Comparison of ENCODE assay signal across 12 mouse cellular contexts in the genomic region with DNA sequence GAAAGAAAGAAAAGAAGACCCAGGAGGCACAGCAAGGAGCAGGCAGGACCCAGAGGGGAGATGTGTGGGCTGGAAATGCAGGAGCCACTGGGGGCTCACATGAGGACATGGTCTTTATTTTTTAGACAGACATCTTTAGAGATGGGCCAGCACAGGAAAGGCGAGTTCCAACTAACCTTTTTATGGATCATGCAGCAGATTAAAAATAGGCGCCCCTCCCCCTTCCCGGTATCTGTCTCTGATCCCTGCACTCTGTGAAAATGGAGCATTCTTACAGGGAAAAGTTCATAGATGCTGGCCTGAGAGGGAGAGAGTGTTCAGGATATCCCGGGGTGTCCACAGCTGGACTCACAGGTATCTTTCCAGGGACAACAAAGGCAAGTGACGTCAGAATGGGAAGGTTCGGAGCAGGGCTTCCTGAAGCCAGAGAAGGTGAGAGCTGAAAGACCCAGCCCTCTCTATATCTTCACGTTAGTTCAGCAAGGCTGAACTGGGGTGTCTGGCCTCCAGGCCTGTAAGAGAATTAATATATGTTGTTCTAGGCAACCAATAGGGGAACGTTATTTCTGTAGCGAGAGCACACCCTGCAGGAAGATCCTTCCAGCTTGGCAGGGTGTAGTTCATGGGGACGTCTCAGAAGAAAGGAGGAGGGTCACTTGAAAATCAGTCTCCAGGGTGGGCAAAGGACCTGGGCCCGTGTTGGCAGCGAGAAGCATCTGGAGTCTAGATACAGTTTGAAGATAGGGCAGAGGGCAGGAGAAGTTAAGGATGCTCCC. TPM values are rescaled to one million over a fixed set of nuclear protein-coding genes. Genes with fewer than 3 reads are reported as not detected.
A peak's percentile ranks its signal among the peaks of the same experiment; 100 is the strongest.
DNase-seq lines count a peak whose midpoint lies in the region; ATAC-seq and TF ChIP-seq lines count a peak whose summit lies in the region.
"Had no signal": no experiment of that assay in that cellular context is flagged by ENCODE, and none has a peak within 500 bp of the region (broad histone marks: within the 10 kb centered on the region; RNA-seq: fewer than 3 reads in every experiment).

No protein-coding gene starts in this region.

- peak; percentile 41 for TF ChIP-seq CTCF in midbrain, postnatal 0 days (IDR thresholded peaks at IDR 0.05)
- TF ChIP-seq CTCF in left cerebral cortex, adult 2 months (IDR thresholded peaks at IDR 0.05) = no peak; the same call in 1 of the 2 replicates

- H3K9me3 ChIP-seq in heart, embryonic 13.5 days = no peaks in the 10 kb centered on the region
- no peaks in the 10 kb centered on the region for H3K9me3 ChIP-seq in midbrain, postnatal 0 days (ENCODE audit: low read length)
- H3K9me3 ChIP-seq in midbrain, embryonic 16.5 days (replicated peaks; ENCODE audit: control insufficient read depth, low read length, poor library complexity, severe bottlenecking) = no peaks in the 10 kb centered on the region
- H3K9me3 ChIP-seq in heart, embryonic 16.5 days (replicated peaks; ENCODE audit: control insufficient read depth, low read length) = no peaks in the 10 kb centered on the region
- no peaks in the 10 kb centered on the region for H3K9me3 ChIP-seq in stomach, embryonic 15.5 days
- H3K9me3 ChIP-seq: midbrain, embryonic 12.5 days; neural tube, embryonic 15.5 days had no signal

- peak overlapping the region; percentile 45 for H3K4me2 ChIP-seq in heart, embryonic 13.5 days
- H3K4me2 ChIP-seq in midbrain, postnatal 0 days (ENCODE audit: low read depth, low read length, poor library complexity, severe bottlenecking) = no peak overlapping the region
- no peak overlapping the region for H3K4me2 ChIP-seq in midbrain, embryonic 16.5 days (ENCODE audit: low read length)
- no peak overlapping the region for H3K4me2 ChIP-seq in heart, embryonic 16.5 days (ENCODE audit: low read depth, low read length)
- no peak overlapping the region for H3K4me2 ChIP-seq in stomach, embryonic 15.5 days
- H3K4me2 ChIP-seq: midbrain, embryonic 12.5 days; neural tube, embryonic 15.5 days had no signal

- ATAC-seq in heart, embryonic 13.5 days (ENCODE audit: extremely low read depth, insufficient number of reproducible peaks, low FRiP score, low TSS enrichment) = no peak
- no peak for ATAC-seq in midbrain, postnatal 0 days (ENCODE audit: low FRiP score)
- no peak for ATAC-seq in midbrain, embryonic 16.5 days
- no peak for ATAC-seq in heart, embryonic 16.5 days (replicated peaks; ENCODE audit: extremely low read depth, insufficient read depth, low FRiP score)
- ATAC-seq in stomach, embryonic 15.5 days (ENCODE audit: insufficient read depth, low FRiP score, low read depth) = no peak

- H3K4me1 ChIP-seq in heart, embryonic 13.5 days = peaks cover 90% of the 10 kb centered on the region
- peaks cover 4% of the 10 kb centered on the region; the same call in 1 of the 2 replicates for H3K4me1 ChIP-seq in midbrain, postnatal 0 days (ENCODE audit: insufficient read depth, low read length)
- H3K4me1 ChIP-seq in midbrain, embryonic 16.5 days (ENCODE audit: control insufficient read depth, insufficient read depth, low read length) = peaks cover 11% of the 10 kb centered on the region
- peaks cover 42% of the 10 kb centered on the region for H3K4me1 ChIP-seq in heart, embryonic 16.5 days (ENCODE audit: control insufficient read depth, insufficient read depth, low read length)
- peaks cover 63% of the 10 kb centered on the region for H3K4me1 ChIP-seq in stomach, embryonic 15.5 days

- peak overlapping the region; percentile 52; the same call in 1 of the 2 replicates for H3K9ac ChIP-seq in heart, embryonic 13.5 days
- H3K9ac ChIP-seq in midbrain, postnatal 0 days (replicated peaks; ENCODE audit: low read length, poor library complexity, severe bottlenecking) = no peak overlapping the region
- H3K9ac ChIP-seq in midbrain, embryonic 16.5 days (ENCODE audit: low read depth, low read length) = no peak overlapping the region
- no peak overlapping the region for H3K9ac ChIP-seq in heart, embryonic 16.5 days (ENCODE audit: low read length)
- no peak overlapping the region for H3K9ac ChIP-seq in stomach, embryonic 15.5 days
- H3K9ac ChIP-seq: midbrain, embryonic 12.5 days; neural tube, embryonic 15.5 days had no signal

- H3K27me3 ChIP-seq in heart, embryonic 13.5 days (replicated peaks) = no peaks in the 10 kb centered on the region; the same call in 1 of the 2 replicates
- no peaks in the 10 kb centered on the region for H3K27me3 ChIP-seq in midbrain, postnatal 0 days (ENCODE audit: insufficient read depth, low read length)
- no peaks in the 10 kb centered on the region for H3K27me3 ChIP-seq in midbrain, embryonic 16.5 days (ENCODE audit: control insufficient read depth, insufficient read depth, low read depth, low read length)
- H3K27me3 ChIP-seq in heart, embryonic 16.5 days (ENCODE audit: control insufficient read depth, insufficient read depth, low read length) = no peaks in the 10 kb centered on the region
- no peaks in the 10 kb centered on the region for H3K27me3 ChIP-seq in stomach, embryonic 15.5 days (replicated peaks)
- H3K27me3 ChIP-seq: neural tube, embryonic 15.5 days had no signal

- DNase-seq in heart, adult 8-10 months (ENCODE audit: low spot score) = no peak
- DNase-seq in midbrain, postnatal 0 days (ENCODE audit: low spot score) = no peak
- no peak for DNase-seq in left cerebral cortex, adult 2 months (ENCODE audit: extremely low spot score in 1 of 2, low spot score in 2 of 2)
- DNase-seq in left cerebral cortex, postnatal 10 days (ENCODE audit: extremely low spot score in 1 of 2, low spot score in 2 of 2) = no peak
- DNase-seq: right cerebral cortex, postnatal 25 days; thymus, adult 18-20 months had no signal

- WGBS in heart, embryonic 13.5 days = 33% methylated on average over 12 of the region's 12 CpGs
- 53% methylated on average over 12 of the region's 12 CpGs for WGBS in midbrain, postnatal 0 days
- WGBS in midbrain, embryonic 16.5 days = 55% methylated on average over 12 of the region's 12 CpGs
- 34% methylated on average over 12 of the region's 12 CpGs for WGBS in heart, embryonic 16.5 days
- 57% methylated on average over 12 of the region's 12 CpGs for WGBS in stomach, embryonic 15.5 days

- intact Hi-C loops in left cerebral cortex, adult 2 months (cut with DNase I) = no loop called here
- intact Hi-C loops in left cerebral cortex, postnatal 10 days (cut with DNase I) = loop anchor here (5.0 kb wide), 1 partner anchor 45 kb away; no protein-coding TSS in a partner anchor

- no peak overlapping the region for H3K4me3 ChIP-seq in heart, embryonic 13.5 days
- H3K4me3 ChIP-seq in midbrain, postnatal 0 days (ENCODE audit: low read depth, low read length) = no peak overlapping the region
- H3K4me3 ChIP-seq in midbrain, embryonic 16.5 days (ENCODE audit: low read depth, low read length) = no peak overlapping the region
- no peak overlapping the region for H3K4me3 ChIP-seq in heart, embryonic 16.5 days (ENCODE audit: low read length)
- H3K4me3 ChIP-seq in stomach, embryonic 15.5 days (replicated peaks) = no peak overlapping the region
- H3K4me3 ChIP-seq in left cerebral cortex, adult 2 months = no peak overlapping the region
- H3K4me3 ChIP-seq: midbrain, embryonic 12.5 days; neural tube, embryonic 15.5 days had no signal

- peak overlapping the region; percentile 83 for H3K27ac ChIP-seq in heart, embryonic 13.5 days (replicated peaks)
- H3K27ac ChIP-seq in midbrain, postnatal 0 days (ENCODE audit: low read depth, low read length) = no peak overlapping the region
- H3K27ac ChIP-seq in midbrain, embryonic 16.5 days (ENCODE audit: low read length) = no peak overlapping the region
- peak overlapping the region; percentile 58 for H3K27ac ChIP-seq in heart, embryonic 16.5 days (ENCODE audit: low read length)
- peak overlapping the region; percentile 32 for H3K27ac ChIP-seq in stomach, embryonic 15.5 days
- no peak overlapping the region for H3K27ac ChIP-seq in left cerebral cortex, adult 2 months
- H3K27ac ChIP-seq: midbrain, embryonic 12.5 days; neural tube, embryonic 15.5 days had no signal

- no peaks in the 10 kb centered on the region for H3K36me3 ChIP-seq in heart, embryonic 13.5 days
- H3K36me3 ChIP-seq in midbrain, postnatal 0 days (ENCODE audit: insufficient read depth, low read length) = no peaks in the 10 kb centered on the region
- no peaks in the 10 kb centered on the region for H3K36me3 ChIP-seq in midbrain, embryonic 16.5 days (ENCODE audit: control insufficient read depth, insufficient read depth, low read length)
- no peaks in the 10 kb centered on the region for H3K36me3 ChIP-seq in heart, embryonic 16.5 days (ENCODE audit: control insufficient read depth, insufficient read depth)
- H3K36me3 ChIP-seq in stomach, embryonic 15.5 days = no peaks in the 10 kb centered on the region
- H3K36me3 ChIP-seq: midbrain, embryonic 12.5 days; neural tube, embryonic 15.5 days had no signal

RNA-seq across cellular contexts. Expression of gene Neurl1b, which starts 51.9 kb away (rescaled TPM):
- 2.1 and 2.3 TPM in 2 replicates for polyA plus RNA-seq in heart, embryonic 13.5 days (2015; fragmentation: Nextera tagmentation; extraction: Ambion mirVana)
- total RNA-seq in heart, adult 8-10 months (2022) = 1 to 10 TPM; 3.6 to 5.1 (median 4.4) TPM
- 51.1 and 69.7 TPM in 2 replicates for total RNA-seq in midbrain, postnatal 0 days (2014; rRNA removed)
- polyA plus RNA-seq in midbrain, postnatal 0 days (2015; fragmentation: Nextera tagmentation; extraction: Ambion mirVana) = 2.1 and 2.3 TPM in 2 replicates
- polyA plus RNA-seq in midbrain, embryonic 16.5 days (2015; fragmentation: Nextera tagmentation; extraction: Ambion mirVana) = 2.0 and 2.3 TPM in 2 replicates
- polyA plus RNA-seq in heart, embryonic 16.5 days (2015; fragmentation: Nextera tagmentation; extraction: Ambion mirVana) = 3.0 and 3.3 TPM in 2 replicates
- 2.5 and 2.6 TPM in 2 replicates for polyA plus RNA-seq in stomach, embryonic 15.5 days (2015; fragmentation: Nextera tagmentation; extraction: Ambion mirVana)
- 10 to 100 TPM; 69.9 to 79.7 TPM for total RNA-seq in left cerebral cortex, adult 2 months (2021)
- 100 to 1,000 TPM; 118 to 135 TPM for total RNA-seq in left cerebral cortex, postnatal 10 days (2021)

Comparison
In these comparisons a context has a peak if more than half of its experiments do, and no peak if none do; other contexts are left out.
1. H3K27ac ChIP-seq: peak in heart, embryonic 13.5 days (single experiment), heart, embryonic 16.5 days (single experiment) and stomach, embryonic 15.5 days (single experiment); none in midbrain, postnatal 0 days (single experiment), midbrain, embryonic 16.5 days (single experiment) and left cerebral cortex, adult 2 months (single experiment).